ENCODE assay signal across 9 mouse cellular contexts in the genomic region with DNA sequence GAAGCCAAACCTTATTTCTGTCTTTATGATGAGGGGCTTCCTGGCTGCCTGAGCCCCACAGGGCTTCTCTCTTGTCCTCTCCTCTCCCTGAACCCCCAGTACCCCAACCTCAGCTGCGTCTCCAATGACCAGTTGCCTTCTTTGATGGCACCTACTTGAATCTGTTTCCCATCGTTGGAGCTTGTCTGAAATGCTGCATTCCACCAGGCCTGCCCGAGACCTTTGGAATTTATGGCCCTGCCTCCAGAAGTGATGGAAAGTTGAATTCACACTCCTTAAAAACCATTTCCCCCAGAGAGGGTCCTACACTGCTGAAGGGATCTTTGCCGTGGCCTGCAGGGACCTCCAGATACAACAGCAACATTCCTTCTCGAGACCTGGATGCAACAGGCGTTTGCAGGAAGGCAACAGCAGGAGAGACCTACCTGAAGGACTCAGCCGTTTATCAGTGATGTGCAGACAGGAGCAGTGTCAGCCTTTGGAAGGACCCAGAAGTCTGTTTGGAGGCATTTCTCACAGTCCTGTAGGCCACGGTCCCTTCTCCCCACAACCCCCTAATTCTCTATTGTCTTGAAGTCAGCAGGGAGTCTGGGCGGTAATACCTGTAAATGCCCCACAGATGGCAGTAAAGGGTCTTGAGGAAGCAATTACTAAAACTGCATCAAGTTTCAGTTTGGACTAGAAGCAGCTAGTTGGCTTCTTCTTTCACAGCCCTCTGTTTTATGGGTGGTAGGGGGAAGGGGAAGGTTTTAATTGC. TPM values are rescaled to one million over a fixed set of nuclear protein-coding genes. Genes with fewer than 3 reads are reported as not detected.
DNase-seq lines count a peak whose midpoint lies in the region; TF ChIP-seq lines count a peak whose summit lies in the region.
"Had no signal": no experiment of that assay in that cellular context is flagged by ENCODE, and none has a peak within 500 bp of the region (broad histone marks: within the 10 kb centered on the region; RNA-seq: fewer than 3 reads in every experiment).

No protein-coding gene starts in this region.

- H3K27ac ChIP-seq in ES-Bruce4 (ENCODE audit: insufficient read depth, low read length) = no peak overlapping the region

- DNase-seq in gastrocnemius, postnatal 10 days = peak; percentile 15
- no peak for DNase-seq in gastrocnemius, postnatal 36 days
- peak; percentile 88 for DNase-seq in embryo, embryonic 10 days (ENCODE audit: low spot score)
- peak; percentile 27 to 54 for DNase-seq in heart, postnatal 14 days
- DNase-seq in layer of hippocampus, postnatal 14 days (ENCODE audit: low spot score in 2 of 2) = peak; percentile 35 to 51
- peak; percentile 63 to 66 for DNase-seq in spleen, postnatal 36 days (ENCODE audit: low spot score in 2 of 2)

- H3K36me3 ChIP-seq in ES-Bruce4 (ENCODE audit: control insufficient read depth, insufficient read depth, low read length, poor library complexity, severe bottlenecking) = no peaks in the 10 kb centered on the region
- H3K36me3 ChIP-seq in megakaryocyte, embryonic 14.5 days (replicated peaks; ENCODE audit: low read length) = no peaks in the 10 kb centered on the region

- H3K9ac ChIP-seq in ES-Bruce4 (ENCODE audit: low read depth, poor library complexity, severe bottlenecking) = no peak overlapping the region

- no peaks in the 10 kb centered on the region for H3K4me1 ChIP-seq in ES-Bruce4 (ENCODE audit: control insufficient read depth, insufficient read depth, low read length)
- H3K4me1 ChIP-seq in megakaryocyte, embryonic 14.5 days = peaks cover 14% of the 10 kb centered on the region

- no peak for TF ChIP-seq POLR2A in ES-Bruce4 (IDR thresholded peaks at IDR 0.05; ENCODE audit: insufficient read depth, low read length)

- TF ChIP-seq EP300 in ES-Bruce4 (IDR thresholded peaks at IDR 0.05; ENCODE audit: insufficient read depth, low read depth, low read length) = no peak

- no peaks in the 10 kb centered on the region for H3K9me3 ChIP-seq in ES-Bruce4 (replicated peaks; ENCODE audit: control insufficient read depth, insufficient read depth, low read length, poor library complexity, severe bottlenecking)
- no peaks in the 10 kb centered on the region for H3K9me3 ChIP-seq in megakaryocyte, embryonic 14.5 days

- H3K4me3 ChIP-seq in ES-Bruce4 (ENCODE audit: low read depth, low read length) = no peak overlapping the region
- peak overlapping the region; percentile 83 for H3K4me3 ChIP-seq in megakaryocyte, embryonic 14.5 days (replicated peaks)
- H3K4me3 ChIP-seq: erythroblast, embryonic 14.5 days had no signal

- H3K27me3 ChIP-seq in ES-Bruce4 (ENCODE audit: control insufficient read depth, insufficient read depth, low read length, poor library complexity, severe bottlenecking) = no peaks in the 10 kb centered on the region
- peaks cover 17% of the 10 kb centered on the region for H3K27me3 ChIP-seq in megakaryocyte, embryonic 14.5 days (replicated peaks)

- intact Hi-C loops in gastrocnemius, postnatal 36 days (cut with DNase I) = no loop called here
- intact Hi-C loops in heart, postnatal 14 days (cut with DNase I) = loop anchor here (5.0 kb wide), 1 partner anchor 615 kb away; no protein-coding TSS in a partner anchor

- peak; percentile 8 for TF ChIP-seq CTCF in ES-Bruce4 (IDR thresholded peaks at IDR 0.05; ENCODE audit: low read depth, low read length)

RNA-seq across cellular contexts. Expression of a gene that starts 20.3 kb away (rescaled TPM):
- 10 to 100 TPM; 14.1 to 14.7 TPM for total RNA-seq in gastrocnemius, postnatal 10 days (2021)
- 10 to 100 TPM; 11.9 to 15.8 TPM for total RNA-seq in gastrocnemius, postnatal 36 days (2021)
- 53.7 and 62.6 TPM in 2 replicates for polyA plus RNA-seq in ES-Bruce4 (2011; ENCODE audit: insufficient read depth, insufficient read length, low read depth, missing spikeins)
- total RNA-seq in heart, postnatal 14 days (2021) = 1 to 10 TPM; 4.8 to 8.5 TPM
- 10 to 100 TPM; 15.0 to 19.5 TPM for total RNA-seq in layer of hippocampus, postnatal 14 days (2021)
- 21.5 and 123 TPM in 2 replicates for polyA plus RNA-seq in megakaryocyte, embryonic 14.5 days (2012; ENCODE audit: insufficient read depth, low replicate concordance)

RNA-seq across cellular contexts. Expression of a gene that starts 45.2 kb away (rescaled TPM):
- total RNA-seq in gastrocnemius, postnatal 10 days (2021) = 1 to 10 TPM; 3.4 TPM
- total RNA-seq in gastrocnemius, postnatal 36 days (2021) = 1 to 10 TPM; 2.1 to 2.4 TPM
- polyA plus RNA-seq in ES-Bruce4 (2011; ENCODE audit: insufficient read depth, insufficient read length, low read depth, missing spikeins) = 10.3 and 12.1 TPM in 2 replicates
- 1 to 10 TPM; 2.9 to 4.8 TPM for total RNA-seq in heart, postnatal 14 days (2021)
- total RNA-seq in layer of hippocampus, postnatal 14 days (2021) = under 1 TPM; 0.18 to 0.69 TPM
- 4.9 TPM in 1 of 2 replicates, not detected in the other for polyA plus RNA-seq in megakaryocyte, embryonic 14.5 days (2012; ENCODE audit: insufficient read depth, low replicate concordance)
- polyA plus RNA-seq: erythroblast, embryonic 14.5 days had no signal

RNA-seq across cellular contexts. Expression of a gene that starts 45.8 kb away (rescaled TPM):
- total RNA-seq in gastrocnemius, postnatal 10 days (2021) = 10 to 100 TPM; 65.2 to 67.7 TPM
- total RNA-seq in gastrocnemius, postnatal 36 days (2021) = 10 to 100 TPM; 63.8 to 67.3 TPM
- polyA plus RNA-seq in ES-Bruce4 (2011; ENCODE audit: insufficient read depth, insufficient read length, low read depth, missing spikeins) = 52.1 and 56.3 TPM in 2 replicates
- 10 to 100 TPM; 91.0 to 91.8 TPM for total RNA-seq in heart, postnatal 14 days (2021)
- 10 to 100 TPM; 56.1 to 62.4 TPM for total RNA-seq in layer of hippocampus, postnatal 14 days (2021)
- 300 and 458 TPM in 2 replicates for polyA plus RNA-seq in megakaryocyte, embryonic 14.5 days (2012; ENCODE audit: insufficient read depth, low replicate concordance)

Comparison
In these comparisons a context has a peak if more than half of its experiments do, and no peak if none do; other contexts are left out.
1. DNase-seq: peak in gastrocnemius, postnatal 10 days (single experiment), embryo, embryonic 10 days (single experiment), heart, postnatal 14 days (2 of 2), layer of hippocampus, postnatal 14 days (2 of 2) and spleen, postnatal 36 days (2 of 2); none in gastrocnemius, postnatal 36 days (0 of 2).